Mouse (Mus musculus) left cerebral cortex, postnatal 14 days (tissue): ENCODE data around the gene Gucy2g. TPM values are rescaled to one million over a fixed set of nuclear protein-coding genes. Genes with fewer than 3 reads are reported as not detected.

Source experiments
- DNase-seq, 2 experiments: peaks; one replicate each; pipeline ENCODE4 v3.0.0; 2021 to 2022; ENCODE audit warnings: low spot score in 2 of 2, mixed read lengths in 1 of 2
- intact Hi-C: fragments of 180-260 bp; cut with DNase I; formaldehyde crosslinking; loops from one replicate; pipeline ENCODE4 v1.15.1; 2025
- total RNA-seq, 2 experiments: library from RNA; stranded (reverse); gene quantifications; 2 replicates each; pipeline ENCODE4 v1.2.3; 2021

Gucy2g gene
- total RNA-seq, 2 experiments from 2014 or later, result 1.5 to 2.5 TPM

- DNase-seq, result no peak
- intact Hi-C loops, result loop anchor here (5.0 kb wide), 1 partner anchor 34 kb away; no protein-coding TSS in a partner anchor
Observed at GRCm38 (mm10) chr19:55251383-55252124, 10.5 kb upstream of the Gucy2g start, which contains the start of gene Acsl5. Acsl5 (plus strand) TSS chr19:55251938.

GRCm38 (mm10) chr19:55250451-55250850 lies 9.4 kb upstream of the Gucy2g start:
- intact Hi-C loops, result loop anchor here (5.0 kb wide), 1 partner anchor 33 kb away; no protein-coding TSS in a partner anchor
- DNase-seq, result no peak

GRCm38 (mm10) chr19:55247991-55248520 lies 7.0 kb upstream of the Gucy2g start:
- intact Hi-C loops, result no loop called here
- no peak for DNase-seq

- intact Hi-C loops, result no loop called here
- no peak for DNase-seq
Observed at GRCm38 (mm10) chr19:55247563-55247962, 6.5 kb upstream of the Gucy2g start.

- intact Hi-C loops, result no loop called here
- peak; percentile 40 to 60 for DNase-seq
Observed at GRCm38 (mm10) chr19:55244791-55245231, 3.8 kb upstream of the Gucy2g start.

- DNase-seq, result no peak
- intact Hi-C loops, result no loop called here
Observed at GRCm38 (mm10) chr19:55239766-55240426, 1.1 kb downstream of the Gucy2g start.

GRCm38 (mm10) chr19:55236564-55236963 lies 4.5 kb downstream of the Gucy2g start:
- DNase-seq, result peak in 1 of 2 experiments; percentile 49
- intact Hi-C loops, result no loop called here

- no peak for DNase-seq
- intact Hi-C loops, result no loop called here
Observed at GRCm38 (mm10) chr19:55236026-55236425, 5.0 kb downstream of the Gucy2g start.

GRCm38 (mm10) chr19:55232136-55232535 lies 8.9 kb downstream of the Gucy2g start:
- intact Hi-C loops, result no loop called here
- peak in 1 of 2 experiments; percentile 18 for DNase-seq

GRCm38 (mm10) chr19:55231081-55231480 lies 10.0 kb downstream of the Gucy2g start:
- intact Hi-C loops, result no loop called here
- peak in 1 of 2 experiments; percentile 28 for DNase-seq

GRCm38 (mm10) chr19:55227135-55227534 lies 13.9 kb downstream of the Gucy2g start:
- intact Hi-C loops, result no loop called here
- no peak for DNase-seq

- intact Hi-C loops, result no loop called here
- DNase-seq, result no peak
Observed at GRCm38 (mm10) chr19:55226621-55227020, 14.4 kb downstream of the Gucy2g start.

- intact Hi-C loops, result no loop called here
- DNase-seq, result no peak
Observed at GRCm38 (mm10) chr19:55222268-55222667, 18.8 kb downstream of the Gucy2g start.

- intact Hi-C loops, result no loop called here
- DNase-seq, result peak in 1 of 2 experiments; percentile 16
Observed at GRCm38 (mm10) chr19:55221208-55221607, 19.8 kb downstream of the Gucy2g start.

GRCm38 (mm10) chr19:55219359-55219758 lies 21.7 kb downstream of the Gucy2g start:
- intact Hi-C loops, result loop anchor here (2.0 to 5.0 kb wide), 2 partner anchors 33 to 85 kb away; partner anchors contain the start of gene Acsl5

GRCm38 (mm10) chr19:55218741-55219221 lies 22.3 kb downstream of the Gucy2g start:
- intact Hi-C loops, result loop anchor here (2.0 to 5.0 kb wide), 2 partner anchors 34 to 86 kb away; partner anchors contain the start of gene Acsl5
- DNase-seq, result no peak

More at GRCm38 (mm10) chr19:55219359-55219758, 21.7 kb downstream of the Gucy2g start:
- no peak for DNase-seq

GRCm38 (mm10) chr19:55218192-55218739 lies 22.8 kb downstream of the Gucy2g start:
- intact Hi-C loops, result loop anchor here (2.0 to 5.0 kb wide), 2 partner anchors 34 to 87 kb away; partner anchors contain the start of gene Acsl5
- DNase-seq, result peak; percentile 92

GRCm38 (mm10) chr19:55217365-55217764 lies 23.7 kb downstream of the Gucy2g start:
- peak; percentile 78 to 87 for DNase-seq
- intact Hi-C loops, result loop anchor here (5.0 kb wide), 1 partner anchor 35 kb away; the partner anchor contains the start of gene Acsl5

GRCm38 (mm10) chr19:55216876-55217275 lies 24.2 kb downstream of the Gucy2g start:
- no peak for DNase-seq
- intact Hi-C loops, result loop anchor here (5.0 kb wide), 1 partner anchor 35 kb away; the partner anchor contains the start of gene Acsl5
